Mouse (Mus musculus): ENCODE data around the gene Tarbp2.
A peak's percentile ranks its signal among the peaks of the same experiment; 100 is the strongest.

Gene Tarbp2

DNA sequence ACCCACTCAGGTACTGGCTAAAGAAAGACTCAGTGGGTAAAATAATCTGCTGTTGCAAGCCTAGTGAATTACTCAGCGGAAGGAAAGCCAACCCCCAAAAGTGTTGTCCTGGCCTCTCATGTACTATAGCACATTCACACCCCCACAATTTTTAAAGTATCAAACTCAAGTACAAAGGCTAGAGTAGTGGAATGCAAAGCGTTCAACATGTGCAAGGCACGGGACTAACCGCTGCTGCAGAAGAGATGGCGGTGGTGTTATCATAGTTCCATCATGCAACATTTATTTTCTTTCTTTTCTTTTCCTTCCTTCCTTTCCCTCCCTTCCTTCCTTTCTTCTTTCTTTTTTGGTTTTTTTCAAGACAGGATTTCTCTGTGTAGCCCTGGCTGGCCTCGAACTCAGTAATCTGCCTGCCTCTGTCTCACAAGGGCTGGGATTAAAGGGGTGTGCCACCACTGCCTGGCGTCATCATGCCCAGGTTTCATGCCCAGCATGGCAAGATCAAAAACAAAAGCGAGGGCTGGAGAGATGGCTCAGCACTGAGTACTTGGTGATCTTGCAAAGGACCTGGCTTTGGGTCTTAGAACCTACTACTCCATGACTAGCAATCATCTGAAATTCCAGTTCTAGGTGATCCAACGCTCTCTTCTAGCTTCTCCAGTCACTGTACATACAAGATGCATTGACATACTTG, 12.1 kb upstream of the Tarbp2 start:
- no peak for DNase-seq (ENCODE audit: low read depth, low spot score)

DNA sequence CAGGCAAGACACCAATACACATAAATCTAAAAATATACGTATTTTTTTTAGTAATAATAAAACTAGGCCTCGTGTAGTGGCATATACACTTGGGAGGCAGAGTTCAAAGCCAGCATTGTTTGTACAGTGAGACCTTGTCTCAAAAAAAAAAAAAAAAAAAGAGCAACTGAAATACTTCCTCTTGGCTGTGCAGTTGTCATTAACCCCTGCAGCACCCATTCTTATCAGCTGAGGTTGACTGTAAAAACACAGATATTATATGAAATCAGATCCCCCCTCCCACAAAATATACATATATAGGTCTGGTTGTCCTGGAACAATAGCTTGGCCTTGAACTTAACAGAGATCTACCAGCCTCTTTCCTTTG, 11.5 kb upstream of the Tarbp2 start:
- no peak for DNase-seq (ENCODE audit: low read depth, low spot score)

DNA sequence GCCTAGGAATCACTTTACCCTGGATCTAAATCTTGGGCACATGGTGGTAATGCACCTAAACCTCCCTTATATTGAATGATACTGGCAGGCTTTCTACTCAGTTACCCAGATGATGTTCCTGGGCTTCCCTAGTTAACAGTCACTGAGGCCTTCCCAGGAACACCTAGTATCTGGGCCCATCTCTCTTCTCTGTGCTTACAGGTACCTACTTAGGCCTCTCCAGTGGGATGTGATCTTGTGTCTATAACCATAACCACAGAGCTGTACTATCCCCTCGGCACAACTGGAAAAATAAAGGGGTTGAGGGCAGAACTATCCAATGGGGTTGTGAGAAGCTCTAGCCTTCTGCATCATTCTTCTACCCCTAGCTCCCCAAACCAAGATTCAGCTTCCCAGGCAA, 11.1 kb upstream of the Tarbp2 start:
- DNase-seq (ENCODE audit: low read depth, low spot score), result no peak

DNA sequence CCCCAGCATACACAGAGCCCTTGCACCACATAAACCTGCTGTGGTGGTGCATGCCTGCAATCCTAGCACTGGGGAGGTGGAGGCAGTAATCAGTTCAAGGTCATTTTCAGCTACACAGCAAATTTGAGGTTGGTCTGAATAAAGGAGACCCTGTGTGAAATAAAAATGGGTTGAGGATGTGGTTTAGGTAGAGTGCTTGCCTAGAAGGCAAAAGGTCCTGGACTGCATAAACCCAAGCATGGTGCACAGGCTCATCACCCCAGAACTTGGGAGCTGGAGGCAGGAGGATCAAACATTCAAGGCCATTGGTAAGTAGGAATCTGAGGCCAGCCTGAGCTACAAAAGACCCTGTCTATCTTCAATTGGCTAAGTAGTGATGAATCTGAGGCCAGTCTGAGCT, 10.4 kb upstream of the Tarbp2 start:
- no peak for DNase-seq (ENCODE audit: low read depth, low spot score)

DNA sequence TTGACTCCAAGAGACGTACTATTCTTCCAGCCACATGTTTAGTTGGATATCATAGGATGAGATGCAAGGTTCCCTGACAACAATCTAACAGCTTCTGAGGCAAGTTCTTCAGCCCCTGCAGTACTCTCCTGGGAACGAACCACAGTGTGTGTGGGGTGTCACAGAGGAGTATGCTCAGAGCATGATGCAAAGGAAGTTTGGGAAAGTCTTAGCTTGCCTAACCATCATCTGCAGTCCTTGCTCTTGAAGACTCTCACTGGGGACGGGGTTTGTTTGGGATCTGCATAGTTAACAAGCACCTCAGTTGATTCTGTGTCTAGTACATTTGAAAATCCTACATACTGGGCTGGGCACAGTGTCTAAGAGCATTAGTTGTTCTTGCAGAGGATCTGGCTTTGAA, 9.7 kb upstream of the Tarbp2 start:
- no peak for DNase-seq (ENCODE audit: low read depth, low spot score)

DNA sequence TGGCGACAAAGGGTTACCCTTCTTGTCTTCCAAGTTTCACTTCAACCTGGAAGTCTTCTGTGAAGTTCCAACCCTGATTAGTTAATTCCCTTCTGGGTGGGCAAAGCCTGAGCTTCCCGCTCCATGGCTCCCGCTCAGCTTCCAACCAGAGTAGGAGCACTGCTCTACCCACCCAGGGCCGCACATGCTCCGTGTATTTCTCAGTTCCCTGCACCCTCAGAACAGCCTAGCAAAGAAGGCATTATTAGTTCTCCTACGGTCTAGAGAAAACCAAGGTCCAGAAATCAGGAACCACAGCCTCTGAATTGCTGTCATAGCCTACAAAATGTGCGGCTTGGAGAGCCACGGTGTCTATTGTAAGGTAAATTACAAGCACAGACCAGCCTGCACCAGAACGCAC, 7.9 kb upstream of the Tarbp2 start:
- DNase-seq (ENCODE audit: low read depth, low spot score), result no peak

DNA sequence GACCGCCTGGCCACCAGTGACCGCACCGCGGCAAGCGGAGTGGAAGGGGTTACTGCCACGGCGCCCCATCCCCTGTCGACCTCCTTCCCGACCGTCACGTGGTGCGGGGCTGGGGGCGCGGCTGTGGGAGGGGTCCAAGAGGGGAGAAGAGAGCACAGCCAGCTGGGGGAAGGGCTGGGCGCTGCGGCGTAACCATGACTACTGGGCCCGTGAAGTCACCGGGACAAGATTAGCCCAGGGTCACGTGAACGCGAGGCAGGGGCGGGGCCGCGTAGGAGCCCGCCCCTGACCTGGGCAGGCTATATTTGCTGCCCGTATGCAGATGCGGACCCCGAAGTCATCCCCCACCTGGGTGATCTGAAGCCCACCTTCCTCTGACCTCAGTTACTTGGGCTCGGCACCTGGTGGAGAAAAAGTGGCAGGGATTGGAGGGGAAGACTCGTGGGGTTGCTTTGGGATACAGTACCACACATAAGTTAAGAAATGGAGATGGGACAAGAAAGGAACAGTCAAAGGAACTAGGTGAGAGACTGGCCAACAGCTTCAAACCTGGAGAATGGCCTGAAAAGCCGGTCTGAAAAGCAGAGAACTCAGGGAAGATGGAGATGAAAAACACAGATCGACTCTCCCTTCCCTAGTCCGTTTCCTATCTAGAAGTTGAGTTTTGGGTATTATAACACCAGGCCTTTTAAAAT, 7.3 kb upstream of the Tarbp2 start:
- DNase-seq (ENCODE audit: low read depth, low spot score), result peak; percentile 96

DNA sequence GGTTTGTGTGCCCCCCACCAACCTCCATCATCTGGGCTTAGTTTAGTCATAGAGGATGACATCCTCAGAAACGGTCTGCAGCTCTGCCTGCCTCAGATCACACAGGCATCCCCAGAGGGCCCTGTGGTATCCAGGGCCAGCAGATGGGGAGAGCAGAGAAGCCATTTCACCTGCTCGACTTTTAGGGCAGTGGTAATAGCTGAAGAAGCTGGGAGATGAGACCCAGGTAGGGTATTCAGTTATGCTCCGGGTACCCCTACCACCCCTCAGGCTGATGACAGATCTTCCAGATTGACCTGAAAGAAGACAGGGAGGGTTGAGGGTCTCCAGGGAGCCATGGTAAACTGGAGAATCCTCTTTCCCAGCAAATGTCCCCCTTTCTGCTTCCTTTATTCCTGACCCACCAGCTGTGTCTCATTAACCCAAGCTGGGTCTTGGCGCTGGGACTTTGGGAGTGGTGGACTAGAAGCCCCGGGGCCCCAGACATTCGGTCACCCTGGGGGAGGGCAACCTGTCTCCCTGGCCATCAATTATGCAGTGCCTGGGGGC, 6.6 kb upstream of the Tarbp2 start:
- DNase-seq (ENCODE audit: low read depth, low spot score), result no peak

DNA sequence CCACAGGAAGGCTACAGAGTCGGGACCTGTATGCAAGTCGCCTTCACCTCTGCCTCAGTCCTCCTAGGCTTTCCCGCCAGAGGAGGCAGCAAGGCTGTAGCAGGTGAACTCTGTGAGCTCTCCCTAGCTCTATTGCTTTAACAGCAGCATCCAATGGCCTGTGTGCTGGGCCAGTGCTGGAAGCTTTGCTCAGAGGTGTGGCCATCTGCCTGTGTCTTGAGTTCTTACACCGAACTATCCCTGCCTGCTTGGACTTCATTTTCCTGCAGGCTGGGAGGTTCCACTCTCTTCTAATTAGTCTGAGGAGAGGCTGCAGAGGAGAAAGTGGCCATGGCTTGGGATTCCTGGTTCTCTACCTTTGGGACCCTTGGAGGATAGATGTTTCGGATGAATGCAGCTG, 6.0 kb upstream of the Tarbp2 start:
- no peak for DNase-seq (ENCODE audit: low read depth, low spot score)

DNA sequence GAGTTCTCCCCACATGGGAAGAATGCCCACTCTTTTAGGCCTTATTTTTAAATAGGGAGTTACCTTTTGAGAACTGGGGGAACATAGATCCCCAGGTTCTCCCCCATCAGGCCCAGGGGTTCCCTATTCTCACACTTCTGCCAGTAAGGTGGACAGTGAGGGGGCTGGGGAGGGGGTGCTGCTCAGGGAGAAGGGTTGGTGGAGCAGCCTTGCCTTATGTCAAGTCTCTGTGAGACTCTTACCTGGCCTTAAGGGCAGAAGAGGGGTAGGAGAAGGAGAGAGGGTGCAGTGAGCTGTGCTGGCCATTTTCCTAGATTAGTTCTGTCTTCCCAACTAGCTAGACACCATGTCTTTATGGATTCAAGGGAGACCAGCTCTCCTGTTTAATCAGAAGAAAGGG, 5.5 kb upstream of the Tarbp2 start:
- no peak for DNase-seq (ENCODE audit: low read depth, low spot score)

DNA sequence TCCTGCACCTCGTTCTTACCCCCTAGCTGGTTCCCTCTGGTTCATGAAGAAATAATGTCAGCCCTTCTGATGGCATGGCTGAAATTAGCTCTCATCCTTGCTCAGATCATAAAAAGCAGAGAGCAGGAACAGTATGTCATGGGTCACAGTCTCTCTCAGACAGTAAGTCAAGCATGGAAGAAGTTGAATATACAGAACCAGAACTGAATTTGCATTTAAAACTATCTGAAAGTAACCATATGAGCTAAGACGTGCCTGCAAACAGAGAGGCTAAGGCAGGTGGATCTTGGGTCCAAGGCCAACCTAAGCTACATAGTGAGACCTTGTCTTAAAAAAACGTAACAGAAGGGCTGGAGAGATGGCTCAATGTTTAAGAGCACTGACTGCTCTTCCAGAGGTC, 5.0 kb upstream of the Tarbp2 start:
- no peak for DNase-seq (ENCODE audit: low read depth, low spot score)

DNA sequence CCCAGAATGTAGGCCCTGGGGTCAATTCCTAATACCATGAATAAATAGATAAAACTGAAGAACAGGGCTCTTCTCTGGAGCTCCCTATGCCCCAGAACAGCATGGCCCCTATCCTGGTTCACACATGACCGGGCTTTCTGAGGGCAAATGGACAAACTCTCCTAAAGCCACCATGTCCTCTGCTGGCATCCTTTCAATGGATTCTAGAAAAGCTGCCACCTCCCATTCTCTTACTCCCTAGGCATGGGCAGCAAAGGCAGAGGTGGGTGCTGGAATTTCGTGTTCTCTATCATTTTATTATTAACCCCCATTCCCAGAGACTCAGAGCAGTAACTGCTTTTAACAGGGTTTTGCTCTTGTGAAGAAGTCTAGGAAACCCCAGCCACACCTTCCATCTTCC, 2.7 kb upstream of the Tarbp2 start:
- no peak for DNase-seq (ENCODE audit: low read depth, low spot score)

DNA sequence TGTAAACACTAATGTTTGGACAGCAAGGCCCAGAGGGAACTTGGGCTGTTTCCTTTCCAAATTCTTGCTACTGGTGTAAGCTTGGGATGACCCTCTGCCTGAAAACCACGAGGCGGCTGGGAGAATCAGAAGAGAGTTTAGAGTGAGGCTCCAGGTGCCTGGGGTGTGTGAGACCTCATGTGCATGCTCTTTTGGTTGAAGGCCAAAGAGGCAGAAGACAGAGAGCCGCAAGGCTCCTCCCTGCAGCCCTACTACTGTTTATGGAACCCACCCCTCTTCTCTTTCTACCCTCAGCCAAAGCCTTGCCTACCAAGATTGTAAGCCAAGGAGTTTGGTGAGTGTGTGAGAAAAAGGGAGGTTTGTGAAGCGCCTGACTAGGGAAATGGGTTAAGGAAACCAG, 2.2 kb upstream of the Tarbp2 start:
- DNase-seq (ENCODE audit: low read depth, low spot score), result no peak

DNA sequence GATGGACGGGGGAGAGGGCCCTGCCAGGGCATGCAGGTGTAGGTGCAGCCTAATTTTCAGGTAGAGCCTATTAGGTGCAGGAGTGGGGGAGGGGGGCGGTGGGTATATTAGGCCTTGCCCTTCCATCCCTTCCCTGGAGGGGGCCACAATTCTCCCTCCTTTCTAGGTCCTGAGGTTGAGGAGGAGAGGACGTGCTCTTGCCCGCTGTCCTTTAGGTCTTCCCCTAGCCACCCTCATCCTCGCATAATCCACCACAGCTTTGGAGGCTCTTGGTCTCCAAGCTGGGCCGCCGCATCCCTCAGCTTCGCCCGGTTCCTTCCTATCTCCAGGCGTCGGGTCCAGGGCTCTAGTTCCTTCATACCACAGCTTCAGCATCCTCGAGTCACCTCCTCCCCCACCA, 1.7 kb upstream of the Tarbp2 start:
- no peak for DNase-seq (ENCODE audit: low read depth, low spot score)

DNA sequence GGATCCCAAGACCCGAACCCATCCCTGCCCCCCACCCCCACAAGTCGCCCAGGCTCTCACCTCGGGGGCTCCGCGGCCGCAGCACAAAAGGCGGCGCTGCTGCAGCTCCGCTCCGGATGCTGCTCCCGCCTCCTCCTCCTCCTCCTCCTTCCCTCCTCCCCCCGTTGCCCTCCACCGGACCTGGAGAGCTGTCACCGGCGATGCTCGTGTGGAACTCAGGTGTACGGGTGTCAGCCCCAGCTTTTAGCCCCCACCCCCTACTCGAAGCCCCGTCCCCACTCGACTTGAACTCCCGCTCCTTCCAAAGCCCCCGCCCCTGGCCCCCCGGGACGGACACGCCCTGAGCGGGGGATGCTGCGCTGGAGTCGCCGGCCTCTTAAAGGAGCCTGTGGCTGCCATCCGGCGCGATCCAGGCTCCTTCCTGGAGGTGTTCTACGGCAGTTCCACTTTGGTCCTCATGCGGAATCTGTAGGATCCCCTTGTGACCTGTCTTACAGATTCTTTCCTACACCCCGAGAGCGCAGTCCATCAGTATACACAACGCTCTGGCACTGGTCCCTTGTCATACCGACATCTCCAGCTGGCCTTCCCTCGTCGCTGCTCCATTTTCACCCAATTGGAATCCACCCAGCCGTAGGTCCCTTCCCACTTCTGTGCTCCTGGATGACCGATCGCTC, 1.1 kb upstream of the Tarbp2 start, which contains the start of gene Map3k12:
TSS of gene Map3k12 (minus strand) at position 337 of the 677 bp plus-strand sequence.
- no peak for DNase-seq (ENCODE audit: low read depth, low spot score)

DNA sequence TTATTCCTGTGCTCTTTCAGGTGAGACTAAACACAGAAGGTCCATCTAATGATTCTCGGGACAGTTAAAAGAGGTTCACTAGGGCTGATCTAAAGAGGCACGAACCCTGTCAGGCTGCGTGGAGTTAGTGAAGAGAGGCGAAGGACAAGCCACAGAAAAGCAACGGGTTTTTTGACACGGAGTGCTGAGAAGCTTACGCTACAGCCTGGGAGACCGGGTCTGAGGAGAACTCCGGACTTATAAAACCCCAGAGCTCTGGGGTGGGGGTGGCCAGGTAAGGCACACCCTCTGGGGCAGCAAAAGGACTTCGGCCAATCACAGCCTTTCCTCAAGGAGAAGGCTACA, 389 bp upstream of the Tarbp2 start:
- no peak for DNase-seq (ENCODE audit: low read depth, low spot score)

DNA sequence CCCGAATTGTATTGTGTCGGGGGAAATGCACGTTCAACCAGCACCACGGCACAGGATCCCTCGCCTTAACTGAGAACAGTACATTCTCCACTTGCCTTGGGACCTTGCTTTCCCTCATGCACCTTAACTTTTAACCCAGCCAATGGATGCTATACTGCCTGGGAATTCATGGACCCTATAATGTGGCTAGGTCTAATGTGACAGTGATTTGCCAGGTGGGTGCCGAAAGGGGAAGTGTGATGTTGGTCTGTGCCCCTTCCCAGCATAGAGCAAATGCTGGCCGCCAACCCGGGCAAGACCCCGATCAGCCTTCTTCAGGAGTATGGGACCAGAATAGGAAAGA, 838 bp downstream of the Tarbp2 start:
- no peak for DNase-seq (ENCODE audit: low read depth, low spot score)

DNA sequence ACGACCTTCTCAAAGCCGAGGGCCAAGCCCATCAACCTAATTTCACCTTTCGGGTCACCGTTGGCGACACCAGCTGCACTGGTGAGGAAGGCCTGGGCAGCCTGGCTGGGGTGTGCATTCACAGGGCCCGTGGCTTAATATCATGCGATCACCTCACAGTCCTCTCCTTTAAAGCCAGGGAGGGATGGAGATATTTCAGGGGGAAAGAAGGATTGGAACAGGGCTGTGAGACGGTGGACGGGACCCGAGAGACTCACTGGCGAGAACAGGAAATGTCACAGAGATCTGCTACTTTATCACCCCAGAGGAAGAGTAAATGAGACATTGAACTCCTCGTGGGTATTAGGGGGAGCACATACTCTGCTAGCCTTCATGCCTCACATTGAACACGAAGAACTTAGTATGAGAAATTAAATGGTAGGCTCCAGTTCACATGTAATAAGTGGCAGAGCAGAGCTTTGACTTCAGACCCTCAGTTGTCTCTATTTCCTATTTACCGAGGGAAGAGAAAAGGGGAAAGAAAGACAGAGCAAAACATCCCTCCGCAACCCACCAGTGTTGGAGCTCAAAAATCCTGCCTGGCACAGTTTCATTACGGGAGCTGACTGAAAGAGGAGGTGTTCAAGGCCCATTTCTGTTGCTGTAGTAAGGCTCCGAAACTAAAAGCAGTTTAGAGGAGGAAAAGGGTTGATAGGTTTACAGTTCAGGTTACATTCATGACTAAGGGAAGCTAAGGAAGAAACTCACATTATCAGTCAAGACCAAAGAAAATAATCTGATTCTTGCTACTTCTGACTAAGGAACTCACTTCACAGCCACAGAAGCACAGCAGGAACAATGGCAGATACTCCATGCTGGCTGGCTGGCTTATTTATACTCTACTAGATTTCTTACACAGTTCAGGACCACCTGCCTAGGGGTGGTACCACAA, 1.5 kb downstream of the Tarbp2 start:
- no peak for DNase-seq (ENCODE audit: low read depth, low spot score)

DNA sequence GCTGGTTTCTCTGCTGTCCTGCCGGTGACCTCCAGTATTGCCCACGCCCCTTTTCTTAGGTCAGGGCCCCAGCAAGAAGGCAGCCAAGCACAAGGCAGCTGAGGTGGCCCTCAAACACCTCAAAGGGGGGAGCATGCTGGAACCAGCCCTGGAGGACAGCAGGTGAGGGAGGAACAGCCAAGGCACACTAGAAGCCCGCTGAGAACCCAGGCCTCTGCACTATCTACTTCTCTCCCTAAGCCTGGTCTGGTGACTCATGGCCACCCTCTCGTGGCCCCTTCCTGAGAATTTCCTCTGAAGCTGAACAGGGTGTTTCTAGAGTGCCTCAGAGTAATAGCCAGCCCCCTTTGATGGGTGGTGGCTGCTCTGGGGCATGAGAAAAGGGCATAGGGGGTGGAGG, 2.4 kb downstream of the Tarbp2 start:
- DNase-seq (ENCODE audit: low read depth, low spot score), result no peak

DNA sequence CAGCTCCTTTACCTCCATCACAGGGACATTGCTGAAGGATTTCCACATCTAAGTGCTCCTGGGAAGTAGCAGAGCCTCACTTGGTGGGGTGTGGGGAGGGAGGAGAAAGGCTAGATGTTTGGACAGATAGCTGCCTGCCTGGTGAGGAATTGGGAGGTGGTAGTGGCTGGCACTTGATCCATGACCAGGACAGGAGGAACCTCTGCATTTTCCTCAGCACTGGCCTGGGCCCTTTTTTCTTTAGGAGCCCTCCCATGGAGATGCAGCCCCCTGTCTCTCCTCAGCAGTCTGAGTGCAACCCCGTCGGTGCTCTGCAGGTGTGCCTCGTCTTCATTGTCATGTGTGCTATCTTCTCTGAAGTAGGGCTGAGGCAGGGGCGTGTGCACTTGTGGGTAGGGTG, 3.5 kb downstream of the Tarbp2 start:
- no peak for DNase-seq (ENCODE audit: low read depth, low spot score)

DNA sequence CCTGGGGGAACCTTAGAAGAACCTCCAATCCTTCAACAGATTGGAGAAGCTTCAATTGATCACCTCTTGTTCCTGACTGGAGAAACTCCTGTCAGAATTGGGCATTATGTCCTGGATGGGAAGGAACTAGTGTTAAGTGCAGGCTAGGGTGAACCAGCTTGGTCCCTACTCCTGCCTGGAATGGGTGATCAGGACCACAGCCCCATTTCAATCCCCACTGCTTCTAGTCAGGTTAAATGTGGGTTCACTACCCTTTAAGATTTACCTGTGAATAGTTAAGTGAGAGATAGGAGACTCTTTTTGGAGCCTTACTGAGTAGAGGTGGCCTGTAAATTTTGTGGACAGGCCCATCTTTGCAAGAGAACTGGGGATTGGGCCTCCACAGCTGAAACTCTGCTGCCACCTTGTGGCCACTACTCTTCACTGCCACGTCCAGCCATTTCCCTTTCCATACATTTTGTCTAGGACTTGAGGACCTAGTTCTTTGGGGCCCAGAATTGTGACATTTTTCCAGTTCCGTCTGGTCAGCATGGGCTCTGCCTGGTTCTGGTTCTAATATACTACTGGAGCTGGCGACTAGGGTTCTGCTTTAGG, 7.0 kb downstream of the Tarbp2 start, which contains the start of gene Npff:
TSS of gene Npff (minus strand) at position 51 of the 594 bp plus-strand sequence.
- no peak for DNase-seq (ENCODE audit: low read depth, low spot score)

Measured in WW6 (cell line).